Mouse (Mus musculus): ENCODE measurements at regions not wholly inside any gene's neighbourhood (a gene's known extent, or its start where the extent isn't known, plus 50 kb on each side); places are given as distances from the start of the nearest gene placed in this dataset.

GRCm38 (mm10) chr1:43367151-43367895, 77.1 kb upstream of the Nck2 start:
- DNase-seq (ENCODE audit: low spot score in 2 of 2) = no peak

- no peak for DNase-seq (ENCODE audit: low spot score in 2 of 2)
Observed at GRCm38 (mm10) chr1:43371863-43372262, 72.5 kb upstream of the Nck2 start.

DNA sequence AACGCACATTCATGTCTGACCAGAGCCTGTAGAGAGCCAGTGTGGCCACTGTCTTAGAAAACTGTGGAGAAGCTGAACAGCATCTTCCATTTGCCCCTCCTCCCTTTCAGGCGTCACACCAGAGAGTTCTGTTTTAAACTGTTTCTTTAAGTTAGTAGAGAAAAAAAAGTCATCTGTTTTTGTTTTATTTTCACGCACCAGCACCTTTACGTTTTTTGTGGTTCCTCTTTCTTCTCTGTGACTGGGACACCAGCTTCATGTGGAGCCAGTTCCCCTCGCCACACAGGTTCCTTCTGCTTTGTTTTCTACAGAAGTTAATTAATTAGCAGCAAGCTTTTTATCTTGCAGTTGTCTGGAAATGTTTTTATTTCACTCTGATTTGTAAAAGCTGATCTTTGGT, 69.4 kb upstream of the Nck2 start:
- DNase-seq (ENCODE audit: low spot score in 2 of 2) = no peak

GRCm38 (mm10) chr1:43375851-43376250, 68.5 kb upstream of the Nck2 start:
- no peak for DNase-seq (ENCODE audit: low spot score in 2 of 2)

DNA sequence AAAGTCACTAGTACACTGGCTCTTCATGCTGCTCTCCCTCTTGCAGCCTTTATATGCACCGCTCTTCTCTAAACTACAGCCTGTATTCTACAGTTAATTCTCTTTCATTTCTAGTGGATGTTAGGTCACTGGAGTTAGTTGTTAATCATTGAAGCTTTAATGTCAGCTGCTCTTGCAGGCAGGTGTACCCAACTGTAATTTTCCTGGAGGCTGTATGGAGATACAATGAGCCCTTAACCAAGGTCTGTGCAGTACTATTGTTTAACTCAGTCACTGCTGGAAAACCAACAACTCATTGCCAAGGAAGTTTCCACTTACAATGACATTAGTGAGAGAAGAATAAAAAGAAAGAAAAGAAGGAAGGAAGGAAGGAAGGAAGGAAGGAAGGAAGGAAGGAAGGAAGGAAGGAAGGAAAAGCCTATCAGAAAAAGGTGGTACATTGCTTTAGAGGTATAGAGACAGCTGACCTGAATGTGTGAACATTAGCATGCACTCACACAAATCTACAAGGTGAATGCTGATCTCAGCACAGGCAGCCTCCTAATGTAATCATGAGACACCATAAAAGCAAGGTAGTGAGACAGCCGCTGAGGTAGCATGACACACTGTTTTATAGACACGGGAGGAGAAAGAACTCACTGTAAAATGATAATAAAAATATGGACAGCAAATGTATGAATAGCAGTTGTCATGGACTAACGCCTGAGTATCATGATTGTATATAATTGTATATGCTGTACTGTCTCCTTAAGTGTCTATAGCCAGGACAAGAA, 66.7 kb upstream of the Nck2 start:
- DNase-seq (ENCODE audit: low spot score in 2 of 2) = no peak

DNA sequence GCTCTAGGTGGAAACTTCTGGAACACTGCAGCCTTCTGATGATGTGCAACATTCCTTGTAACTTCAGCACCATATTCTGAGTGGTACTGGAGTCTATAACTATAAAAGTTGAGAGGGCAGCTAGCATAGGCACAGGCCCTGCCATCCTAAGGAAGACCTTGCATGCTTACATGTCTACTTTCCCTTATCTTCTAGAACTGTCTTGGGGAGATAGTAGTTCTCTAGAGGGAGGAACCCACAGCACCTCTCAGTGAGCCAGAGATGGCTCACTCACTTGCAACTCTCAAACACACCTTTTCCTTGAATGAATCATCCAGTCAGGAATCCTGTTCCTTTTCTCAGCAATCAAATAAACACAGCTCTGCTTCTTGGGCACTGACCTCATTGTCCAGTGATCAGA, 59.4 kb upstream of the Nck2 start:
- no peak for DNase-seq (ENCODE audit: low spot score in 2 of 2)

DNA sequence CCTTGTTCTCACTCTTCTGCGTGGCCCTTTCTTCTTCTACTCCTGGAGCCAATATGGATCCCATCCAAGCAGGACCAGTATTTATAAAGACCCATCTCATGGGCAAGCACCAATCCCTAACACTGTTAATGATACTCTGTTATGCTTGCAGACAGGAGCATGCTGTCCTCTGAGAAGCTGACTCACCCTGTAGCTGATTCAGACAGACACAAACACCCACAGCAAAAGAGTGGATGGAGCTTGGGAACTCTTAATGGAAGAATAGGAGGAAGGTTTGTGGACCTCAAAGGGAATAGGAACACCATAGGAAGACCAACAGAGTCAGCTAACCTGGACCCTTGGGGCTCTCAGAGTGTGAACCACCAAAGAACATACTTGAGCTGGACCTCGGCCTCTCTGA, 50.3 kb upstream of the Nck2 start:
- no peak for DNase-seq (ENCODE audit: low spot score in 2 of 2)
